Mouse (Mus musculus): ENCODE results near the gene Hmgb1.

- no peak for TF ChIP-seq POLR2A (IDR thresholded peaks at IDR 0.05; ENCODE audit: control insufficient read depth, low read depth, low read length)
- TF ChIP-seq CTCF (IDR thresholded peaks at IDR 0.05; ENCODE audit: control insufficient read depth, insufficient read depth, insufficient replicate concordance, low read depth, low read length) = no peak
Measured at GRCm38 (mm10) chr5:149086382-149087244, 97.7 kb downstream of the Hmgb1 start.
